Mouse (Mus musculus) macrophage (primary cell): ENCODE measurements around the gene Dusp14. TPM values are rescaled to one million over a fixed set of nuclear protein-coding genes. Genes with fewer than 3 reads are reported as not detected.

ENCODE experiments used
- H3K27ac ChIP-seq: fragments of 350-480 bp; formaldehyde crosslinking; 2 replicates; pipeline ENCODE4 v1.9.0; 2021
- H3K36me3 ChIP-seq: fragments of 350-480 bp; formaldehyde crosslinking; 2 replicates; pipeline ENCODE4 v1.9.0; 2021; ENCODE audit errors: inconsistent target
- H3K4me3 ChIP-seq: fragments of 350-480 bp; formaldehyde crosslinking; 2 replicates; pipeline ENCODE4 v1.9.0; 2021; ENCODE audit errors: inconsistent target
- H3K79me2 ChIP-seq: fragments of 350-480 bp; formaldehyde crosslinking; 2 replicates; pipeline ENCODE4 v1.9.0; 2021; ENCODE audit errors: inconsistent target
- whole genome bisulfite sequencing: methylation state at CpG from one replicate; pipeline ENCODE4 v1.1.7; 2026; ENCODE audit warnings: inconsistent platforms; ENCODE audit not compliant: missing documents; 5-methylcytosine and 5-hydroxymethylcytosine counted together
- polyA plus RNA-seq: library from polyadenylated mRNA; stranded (reverse); fragments of 250-400 nt; gene quantifications from 3 replicates; pipeline ENCODE4 v1.2.4, GENCODE M21; 2018; ENCODE audit warnings: inconsistent platforms

Gene Dusp14
- polyA plus RNA-seq, 1 experiment from 2014 or later, result 0.43 TPM

GRCm38 (mm10) chr11:84057418-84057817, 11.6 kb downstream of the Dusp14 start:
- no peak overlapping the region for H3K27ac ChIP-seq
- 94% methylated on average over 2 of the region's 2 CpGs for WGBS
- H3K36me3 ChIP-seq, result no peaks in the 10 kb centered on the region
- H3K79me2 ChIP-seq, result no peaks in the 10 kb centered on the region
- H3K4me3 ChIP-seq, result no peak overlapping the region

GRCm38 (mm10) chr11:84053524-84054163, 15.4 kb downstream of the Dusp14 start:
- H3K27ac ChIP-seq, result no peak overlapping the region
- no peaks in the 10 kb centered on the region for H3K79me2 ChIP-seq
- H3K4me3 ChIP-seq, result no peak overlapping the region
- no peaks in the 10 kb centered on the region for H3K36me3 ChIP-seq
- 89% methylated on average over 9 of the region's 10 CpGs for WGBS

DNA sequence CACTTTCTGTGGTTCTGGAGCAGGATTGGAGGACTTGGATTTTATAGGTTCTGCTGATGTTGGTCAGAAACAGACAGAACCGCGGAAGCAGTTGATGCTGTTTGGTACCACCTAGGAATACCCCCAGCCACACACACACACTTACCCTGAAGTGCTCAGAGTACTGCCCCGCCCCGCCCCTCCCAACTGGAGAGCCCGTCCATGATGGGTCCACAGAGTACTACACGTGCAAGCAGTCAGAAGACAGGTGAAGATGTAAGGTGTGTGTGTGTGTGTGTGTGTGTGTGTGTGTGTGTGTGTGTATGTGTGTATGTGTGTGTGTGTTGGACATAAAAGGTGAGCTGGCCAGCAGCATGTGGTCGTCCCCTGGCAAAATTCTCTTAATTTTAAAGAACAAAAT, 16.0 kb downstream of the Dusp14 start:
- no peak overlapping the region for H3K27ac ChIP-seq
- 96% methylated on average over 7 of the region's 7 CpGs for WGBS
- no peak overlapping the region for H3K4me3 ChIP-seq
- H3K79me2 ChIP-seq, result no peaks in the 10 kb centered on the region
- no peaks in the 10 kb centered on the region for H3K36me3 ChIP-seq

- Histone ChIP-seq H3K4me3 (no peak overlapping the region), H3K27ac (no peak overlapping the region), H3K79me2 (no peaks in the 10 kb centered on the region), H3K36me3 (no peaks in the 10 kb centered on the region)
- 54% methylated on average over 10 of the region's 10 CpGs for WGBS
Measured at GRCm38 (mm10) chr11:84048411-84048810, 20.6 kb downstream of the Dusp14 start.

- whole genome bisulfite sequencing, result 75% methylated on average over 4 of the region's 4 CpGs
- no peak overlapping the region for H3K27ac ChIP-seq
- no peaks in the 10 kb centered on the region for H3K36me3 ChIP-seq
- no peaks in the 10 kb centered on the region for H3K79me2 ChIP-seq
- H3K4me3 ChIP-seq, result no peak overlapping the region
Measured at GRCm38 (mm10) chr11:84047270-84047669, 21.8 kb downstream of the Dusp14 start.

GRCm38 (mm10) chr11:84044988-84045387, 24.1 kb downstream of the Dusp14 start:
- H3K27ac ChIP-seq, result no peak overlapping the region
- no peaks in the 10 kb centered on the region for H3K79me2 ChIP-seq
- peaks cover 16% of the 10 kb centered on the region; the same call in 1 of the 2 replicates for H3K36me3 ChIP-seq
- no peak overlapping the region for H3K4me3 ChIP-seq
- 40% methylated on average over 1 of the region's 1 CpGs for WGBS

DNA sequence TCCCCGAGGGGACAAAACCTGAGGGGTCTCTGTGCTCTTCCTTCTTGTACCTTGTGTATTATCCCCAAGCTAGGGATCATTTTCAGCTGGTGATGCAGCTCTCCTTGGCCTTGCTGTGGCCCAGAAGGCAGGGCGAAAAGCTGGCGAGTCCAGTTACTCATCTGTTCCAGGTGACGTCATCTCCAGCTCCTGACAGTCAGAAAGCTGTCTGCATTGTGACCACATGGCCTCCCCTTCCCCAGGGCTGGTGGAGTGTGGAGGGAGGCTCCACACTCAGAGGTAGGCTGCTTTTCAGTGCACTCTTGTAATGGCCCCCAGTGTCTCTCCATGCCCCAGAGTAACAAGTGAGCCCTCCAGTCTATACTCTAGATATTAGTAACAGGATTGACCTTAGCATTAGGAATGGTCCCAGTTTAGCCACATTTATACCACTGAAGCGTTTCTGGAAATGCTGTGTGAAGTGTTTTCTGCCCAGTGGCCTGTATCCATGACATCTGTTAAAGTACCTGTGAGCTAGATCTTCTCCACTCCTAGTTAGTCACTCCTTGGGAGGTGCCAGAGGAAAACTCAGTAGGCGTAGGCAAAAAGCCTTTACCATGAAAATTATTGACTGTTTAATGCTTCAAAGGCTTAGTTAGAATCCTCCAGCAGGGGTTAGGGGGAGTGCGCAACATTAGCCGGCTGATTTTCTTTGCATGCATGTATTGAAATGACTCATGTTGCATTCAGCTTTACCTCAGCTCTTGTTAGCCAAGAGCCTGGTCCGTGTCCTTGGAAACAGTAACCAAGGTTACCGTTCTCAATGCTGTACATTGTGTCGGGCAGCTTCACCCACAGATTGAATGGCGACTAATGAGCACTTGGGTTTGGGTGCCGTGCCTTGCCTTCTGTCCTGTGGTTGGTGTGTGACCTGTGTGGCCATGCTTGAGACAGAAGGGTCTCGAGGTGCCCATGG, 26.0 kb downstream of the Dusp14 start:
- Histone ChIP-seq H3K79me2 (no peaks in the 10 kb centered on the region), H3K4me3 (no peak overlapping the region), H3K27ac (no peak overlapping the region), H3K36me3 (peaks cover 35% of the 10 kb centered on the region; the same call in 1 of the 2 replicates)
- 91% methylated on average over 14 of the region's 14 CpGs for WGBS

DNA sequence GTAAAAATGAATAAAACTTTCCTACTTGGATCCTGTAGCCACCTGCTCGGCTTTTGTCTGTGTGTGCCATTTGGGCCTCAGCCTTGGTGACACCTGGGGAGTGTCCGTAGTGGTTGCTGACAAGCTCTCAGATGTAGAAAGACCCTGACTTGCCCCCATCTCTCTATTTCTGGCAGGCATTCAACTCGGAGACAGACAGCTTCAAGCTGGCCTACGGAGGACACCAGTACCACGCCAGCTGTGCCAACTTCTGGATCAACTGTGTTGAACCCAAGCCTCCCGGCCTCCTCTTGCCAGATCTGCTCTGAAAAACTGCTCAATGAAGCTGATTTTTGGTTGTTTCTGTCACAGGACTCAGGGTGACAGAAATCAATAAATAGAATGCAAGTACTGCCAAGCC, 28.4 kb downstream of the Dusp14 start:
- H3K79me2 ChIP-seq, result no peaks in the 10 kb centered on the region
- 96% methylated on average over 6 of the region's 6 CpGs for WGBS
- peaks cover 38% of the 10 kb centered on the region; the same call in 1 of the 2 replicates for H3K36me3 ChIP-seq
- H3K4me3 ChIP-seq, result no peak overlapping the region
- H3K27ac ChIP-seq, result no peak overlapping the region

- H3K79me2 ChIP-seq, result no peaks in the 10 kb centered on the region
- no peak overlapping the region for H3K27ac ChIP-seq
- WGBS, result 97% methylated on average over 5 of the region's 5 CpGs
- no peak overlapping the region for H3K4me3 ChIP-seq
- peaks cover 17% of the 10 kb centered on the region; the same call in 1 of the 2 replicates for H3K36me3 ChIP-seq
Measured at GRCm38 (mm10) chr11:84033671-84034070, 35.4 kb downstream of the Dusp14 start.

DNA sequence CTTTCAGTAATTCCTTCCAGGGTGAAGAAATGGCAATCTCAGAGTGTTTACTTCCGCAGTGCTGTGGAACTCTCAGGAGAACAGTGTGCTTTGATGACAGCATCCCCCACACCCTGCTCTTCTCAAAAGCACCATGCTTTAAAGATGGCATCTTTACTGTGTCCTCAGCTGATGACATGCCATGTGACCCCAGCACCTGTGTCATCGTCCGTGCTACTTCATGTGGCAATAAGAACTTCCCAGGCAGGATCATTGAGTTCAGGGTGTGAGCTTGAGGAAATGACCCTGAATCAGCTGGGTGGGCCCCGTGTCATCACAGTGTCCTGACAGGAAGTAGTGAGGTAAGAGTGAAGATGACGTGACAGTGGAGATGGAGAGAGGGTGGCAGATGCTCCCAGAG, 36.5 kb downstream of the Dusp14 start:
- Histone ChIP-seq H3K36me3 (peaks cover 16% of the 10 kb centered on the region; the same call in 1 of the 2 replicates), H3K4me3 (no peak overlapping the region), H3K27ac (no peak overlapping the region), H3K79me2 (no peaks in the 10 kb centered on the region)
- WGBS, result 71% methylated on average over 5 of the region's 5 CpGs

DNA sequence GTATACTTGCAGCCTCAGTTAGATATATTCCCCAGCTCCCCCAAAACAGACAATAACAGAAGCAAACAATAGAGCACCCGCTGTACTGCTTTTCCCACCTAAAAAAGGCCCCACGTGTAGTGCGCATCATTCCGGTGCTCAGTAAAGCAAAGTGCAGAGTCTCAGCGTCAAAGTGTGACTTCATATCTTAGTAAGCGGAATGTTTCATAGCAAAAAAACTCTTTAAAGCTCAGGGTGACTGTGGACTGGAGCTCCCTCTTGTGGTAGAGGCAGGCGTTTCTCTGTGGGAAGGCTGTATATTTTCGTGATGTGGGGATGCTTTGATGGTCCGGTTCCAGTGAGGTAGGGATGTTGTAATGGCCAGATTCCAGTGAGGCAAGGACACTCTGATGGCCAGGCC, 37.1 kb downstream of the Dusp14 start:
- 68% methylated on average over 9 of the region's 9 CpGs for WGBS
- no peak overlapping the region for H3K27ac ChIP-seq
- no peak overlapping the region for H3K4me3 ChIP-seq
- no peaks in the 10 kb centered on the region for H3K79me2 ChIP-seq
- peaks cover 22% of the 10 kb centered on the region; the same call in 1 of the 2 replicates for H3K36me3 ChIP-seq

GRCm38 (mm10) chr11:84028271-84029028, 40.6 kb downstream of the Dusp14 start:
- no peak overlapping the region for H3K27ac ChIP-seq
- peaks cover 55% of the 10 kb centered on the region for H3K36me3 ChIP-seq
- 83% methylated on average over 9 of the region's 9 CpGs for WGBS
- H3K79me2 ChIP-seq, result no peaks in the 10 kb centered on the region
- no peak overlapping the region for H3K4me3 ChIP-seq

DNA sequence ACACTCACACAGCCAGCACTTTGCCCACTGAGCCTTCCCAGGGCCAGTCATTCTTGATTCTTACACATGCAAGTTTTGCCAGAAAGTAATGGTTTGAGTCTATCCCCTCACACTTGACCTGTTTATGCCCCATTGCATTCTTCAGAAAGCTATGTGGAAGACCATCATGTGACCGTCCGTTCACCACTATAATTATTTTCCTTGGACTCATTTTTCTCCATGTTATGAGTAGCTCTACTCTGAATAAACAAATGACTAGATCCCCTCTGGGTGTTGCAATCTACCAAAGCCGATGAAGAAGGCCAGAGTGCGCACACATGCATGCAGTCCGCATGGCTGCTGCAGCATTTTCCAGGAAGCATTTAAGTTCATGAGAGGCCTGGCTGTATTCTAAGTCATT, 41.8 kb downstream of the Dusp14 start:
- no peak overlapping the region for H3K27ac ChIP-seq
- H3K36me3 ChIP-seq, result peaks cover 65% of the 10 kb centered on the region
- no peaks in the 10 kb centered on the region for H3K79me2 ChIP-seq
- H3K4me3 ChIP-seq, result no peak overlapping the region
- 99% methylated on average over 5 of the region's 5 CpGs for WGBS

- Histone ChIP-seq H3K36me3 (peaks cover 23% of the 10 kb centered on the region), H3K27ac (no peak overlapping the region), H3K79me2 (no peaks in the 10 kb centered on the region), H3K4me3 (no peak overlapping the region)
- over 99% methylated on average over 7 of the region's 7 CpGs for WGBS
Measured at GRCm38 (mm10) chr11:84016810-84017508, 52.1 kb downstream of the Dusp14 start.
